Mouse (Mus musculus) C2C12 (cell line): Measurements from ENCODE around the gene Rapgef1.

ENCODE experiments used
- CEBPB ChIP-seq: IDR thresholded peaks from one replicate; pipeline ENCODE4 v1.6.1; 2011; ENCODE audit warnings: low read depth, mild to moderate bottlenecking, control low read depth, moderate library complexity
- CTCF ChIP-seq: IDR thresholded peaks from one replicate; pipeline ENCODE4 v1.5.1; 2011; ENCODE audit not compliant: control insufficient read depth, insufficient read depth, insufficient read length
- FOSL1 ChIP-seq: IDR thresholded peaks from one replicate; pipeline ENCODE4 v1.8.0; 2011; ENCODE audit warnings: mild to moderate bottlenecking, low read length; ENCODE audit not compliant: poor library complexity, insufficient read depth, severe bottlenecking
- MAX ChIP-seq: IDR thresholded peaks from one replicate; pipeline ENCODE4 v1.6.1; 2011; ENCODE audit warnings: mild to moderate bottlenecking, control low read depth
- USF1 ChIP-seq: IDR thresholded peaks from one replicate; pipeline ENCODE4 v1.6.1; 2011; ENCODE audit warnings: low read depth, mild to moderate bottlenecking, control low read depth, moderate library complexity

- TF ChIP-seq CTCF: no peak
- TF ChIP-seq FOSL1: no peak
- TF ChIP-seq MAX: no peak
- TF ChIP-seq CEBPB: no peak
- no peak for TF ChIP-seq USF1
These were observed 2.1 kb downstream of the Rapgef1 start for GRCm38 (mm10) chr2:29621636-29622035.
